Mouse (Mus musculus): ENCODE data around the gene Zic2. TPM values are rescaled to one million over a fixed set of nuclear protein-coding genes. Genes with fewer than 3 reads are reported as not detected.

Gene Zic2
- 0.45 and 0.60 TPM in 2 replicates for polyA plus RNA-seq (2015; fragmentation: Nextera tagmentation; extraction: Ambion mirVana)

DNA sequence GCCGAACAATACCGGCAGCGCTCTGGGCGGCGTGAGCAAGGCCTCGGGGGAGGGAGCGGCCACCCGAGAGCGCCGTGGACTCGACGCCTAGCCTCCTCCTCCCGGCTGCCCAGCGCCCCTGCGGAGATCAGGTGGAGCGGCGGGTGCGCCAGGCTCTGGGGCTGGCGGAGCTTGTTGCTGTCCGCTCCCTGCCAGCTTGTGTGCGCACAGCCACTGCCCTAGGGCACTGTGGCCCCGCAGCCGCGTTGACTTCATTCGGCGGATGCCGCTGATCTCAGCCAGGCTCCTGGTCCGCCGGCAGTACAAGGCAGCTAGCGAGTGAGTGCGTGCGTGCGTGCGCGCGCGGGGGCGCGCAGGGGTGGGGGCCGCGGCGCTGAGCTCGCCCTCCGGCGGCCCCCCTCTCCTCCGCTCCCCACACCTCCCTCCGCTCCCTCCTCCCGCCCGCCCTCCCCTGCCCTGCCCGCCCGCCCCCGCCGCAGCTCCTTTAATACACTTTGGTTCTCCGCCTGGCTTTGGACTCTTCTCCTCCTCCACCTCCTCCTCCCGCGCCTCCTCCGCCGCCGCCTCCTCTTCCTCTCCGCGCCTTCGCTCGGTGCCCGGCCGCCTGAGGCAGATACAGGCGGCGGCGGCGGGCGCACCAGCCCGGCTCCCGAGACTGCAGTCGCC, at the start of gene Zic2:
Gene Zic2 (plus strand): TSS at position 545 of the 666 bp plus-strand sequence.
- Histone ChIP-seq H3K4me1 (peaks cover 37% of the 10 kb centered on the region), H3K4me3 (peak within 1 kb of the TSS; percentile 51), H3K36me3 (no peaks in the 10 kb centered on the region), H3K27ac (peak within 1 kb of the TSS; percentile 75), H3K9me3 (no peaks in the 10 kb centered on the region), H3K27me3 (peaks cover 87% of the 10 kb centered on the region), H3K9ac (peak within 1 kb of the TSS; percentile 31; the same call in 1 of the 2 replicates), H3K4me2 (peak within 1 kb of the TSS; percentile 86)
- under 1% methylated on average over 45 of the region's 73 CpGs for WGBS
- ATAC-seq (ENCODE audit: insufficient number of reproducible peaks, low FRiP score, low TSS enrichment, low read depth), result peak; percentile 44; the same call in 1 of the 2 replicates

GRCm38 (mm10) chr14:122426529-122427203, 48.6 kb upstream of the Zic2 start:
- ATAC-seq (ENCODE audit: insufficient number of reproducible peaks, low FRiP score, low TSS enrichment, low read depth), result no peak
- 0 out of 2 replicates have a peak, but pooled peaks cover 3% of the 10 kb centered on the region for H3K4me1 ChIP-seq
- H3K27ac ChIP-seq, result no peak overlapping the region
- no peak overlapping the region for H3K9ac ChIP-seq
- H3K36me3 ChIP-seq, result no peaks in the 10 kb centered on the region
- 51% methylated on average over 10 of the region's 10 CpGs for WGBS
- no peak overlapping the region for H3K4me3 ChIP-seq
- H3K9me3 ChIP-seq, result no peaks in the 10 kb centered on the region
- no peak overlapping the region for H3K4me2 ChIP-seq
- H3K27me3 ChIP-seq, result peaks cover 5% of the 10 kb centered on the region; the same call in 1 of the 2 replicates

- H3K36me3 ChIP-seq, result no peaks in the 10 kb centered on the region
- 42% methylated on average over 8 of the region's 8 CpGs for WGBS
- H3K4me3 ChIP-seq, result no peak overlapping the region
- no peak overlapping the region for H3K27ac ChIP-seq
- no peak overlapping the region for H3K4me2 ChIP-seq
- H3K9ac ChIP-seq, result no peak overlapping the region
- ATAC-seq (ENCODE audit: insufficient number of reproducible peaks, low FRiP score, low TSS enrichment, low read depth), result no peak
- H3K4me1 ChIP-seq, result 0 out of 2 replicates have a peak, but pooled peaks cover 3% of the 10 kb centered on the region
- peaks cover 5% of the 10 kb centered on the region; the same call in 1 of the 2 replicates for H3K27me3 ChIP-seq
- H3K9me3 ChIP-seq, result no peaks in the 10 kb centered on the region
These were observed 48.1 kb upstream of the Zic2 start for GRCm38 (mm10) chr14:122427204-122427560.

DNA sequence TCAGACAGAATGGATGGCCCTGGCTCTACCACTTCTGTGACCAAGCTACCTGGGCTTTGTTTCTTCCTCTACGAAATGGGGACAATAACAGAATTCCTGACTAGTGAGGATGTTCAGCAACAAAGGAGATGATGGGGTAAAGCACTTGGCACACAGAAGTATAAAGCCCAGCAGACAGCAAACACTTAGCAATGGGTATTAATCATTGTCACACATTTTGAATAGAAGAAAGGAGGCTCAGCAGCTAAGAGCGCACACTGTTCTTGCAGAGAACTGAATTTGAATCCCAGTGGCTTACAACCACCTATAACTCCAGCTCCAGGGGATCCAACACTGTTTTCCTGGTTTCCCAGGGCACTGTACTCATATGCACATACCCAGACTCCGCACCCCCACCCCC, 47.6 kb upstream of the Zic2 start:
- Histone ChIP-seq H3K27me3 (peaks cover 5% of the 10 kb centered on the region; the same call in 1 of the 2 replicates), H3K4me1 (0 out of 2 replicates have a peak, but pooled peaks cover 3% of the 10 kb centered on the region), H3K4me2 (no peak overlapping the region), H3K27ac (no peak overlapping the region), H3K4me3 (no peak overlapping the region), H3K9me3 (no peaks in the 10 kb centered on the region), H3K9ac (no peak overlapping the region), H3K36me3 (no peaks in the 10 kb centered on the region)
- WGBS, result 89% methylated on average over 3 of the region's 3 CpGs
- no peak for ATAC-seq (ENCODE audit: insufficient number of reproducible peaks, low FRiP score, low TSS enrichment, low read depth)

DNA sequence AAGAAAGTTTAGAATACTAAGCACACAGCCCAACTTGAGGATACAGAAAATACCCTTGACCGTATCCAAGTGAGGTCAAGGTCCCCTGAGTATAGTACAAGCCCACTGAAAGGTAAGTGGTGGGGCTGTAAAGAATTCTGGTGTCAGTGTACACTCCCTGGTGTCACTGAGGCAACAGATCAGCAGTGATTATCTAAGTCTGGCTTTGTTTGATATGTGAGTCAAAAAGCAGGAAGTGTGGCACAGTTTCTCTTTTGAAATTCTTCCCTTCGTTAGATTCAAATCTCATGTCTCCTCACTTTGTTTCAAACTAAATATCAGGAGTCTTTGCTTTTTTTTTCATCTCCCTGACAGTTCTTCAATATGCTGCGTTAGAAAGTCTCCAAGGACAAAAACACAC, 42.7 kb upstream of the Zic2 start:
- 74% methylated on average over 3 of the region's 3 CpGs for WGBS
- H3K27me3 ChIP-seq, result peaks cover 9% of the 10 kb centered on the region; the same call in 1 of the 2 replicates
- no peak overlapping the region for H3K9ac ChIP-seq
- ATAC-seq (ENCODE audit: insufficient number of reproducible peaks, low FRiP score, low TSS enrichment, low read depth), result no peak
- H3K27ac ChIP-seq, result no peak overlapping the region
- no peaks in the 10 kb centered on the region for H3K4me1 ChIP-seq
- H3K4me2 ChIP-seq, result no peak overlapping the region
- H3K4me3 ChIP-seq, result no peak overlapping the region
- H3K9me3 ChIP-seq, result no peaks in the 10 kb centered on the region
- no peaks in the 10 kb centered on the region for H3K36me3 ChIP-seq

DNA sequence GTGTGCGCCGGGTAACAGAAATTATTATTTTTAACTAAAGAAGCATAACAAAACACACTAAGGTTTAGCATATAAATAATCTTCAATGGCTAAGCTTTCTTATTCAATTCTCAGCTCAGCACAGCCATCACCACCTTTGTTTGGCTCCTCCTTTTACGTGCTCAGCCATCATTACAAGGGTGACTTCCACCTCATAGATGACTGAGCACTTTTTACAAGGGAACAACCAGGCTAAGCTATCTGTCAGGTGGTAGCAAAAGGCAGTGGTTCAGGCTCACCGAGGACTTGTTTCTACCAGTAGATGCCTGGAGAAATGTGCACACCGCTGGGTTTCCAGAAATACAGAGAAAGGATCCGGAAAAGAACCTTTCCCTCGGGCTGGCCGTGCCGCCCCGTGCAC, 41.2 kb upstream of the Zic2 start:
- H3K27me3 ChIP-seq, result peaks cover 9% of the 10 kb centered on the region; the same call in 1 of the 2 replicates
- ATAC-seq (ENCODE audit: insufficient number of reproducible peaks, low FRiP score, low TSS enrichment, low read depth), result no peak
- H3K9me3 ChIP-seq, result no peaks in the 10 kb centered on the region
- no peak overlapping the region for H3K4me2 ChIP-seq
- 79% methylated on average over 10 of the region's 10 CpGs for WGBS
- H3K4me1 ChIP-seq, result no peaks in the 10 kb centered on the region
- no peak overlapping the region for H3K4me3 ChIP-seq
- no peak overlapping the region for H3K27ac ChIP-seq
- H3K9ac ChIP-seq, result no peak overlapping the region
- no peaks in the 10 kb centered on the region for H3K36me3 ChIP-seq

- no peaks in the 10 kb centered on the region for H3K36me3 ChIP-seq
- H3K4me2 ChIP-seq, result no peak overlapping the region
- 55% methylated on average over 10 of the region's 10 CpGs for WGBS
- no peaks in the 10 kb centered on the region for H3K9me3 ChIP-seq
- no peak overlapping the region for H3K4me3 ChIP-seq
- 0 out of 2 replicates have a peak, but pooled peaks cover 4% of the 10 kb centered on the region for H3K4me1 ChIP-seq
- H3K27ac ChIP-seq, result no peak overlapping the region
- H3K27me3 ChIP-seq, result peaks cover 14% of the 10 kb centered on the region; the same call in 1 of the 2 replicates
- no peak overlapping the region for H3K9ac ChIP-seq
- no peak for ATAC-seq (ENCODE audit: insufficient number of reproducible peaks, low FRiP score, low TSS enrichment, low read depth)
These were observed 38.4 kb upstream of the Zic2 start for GRCm38 (mm10) chr14:122436850-122437249.

DNA sequence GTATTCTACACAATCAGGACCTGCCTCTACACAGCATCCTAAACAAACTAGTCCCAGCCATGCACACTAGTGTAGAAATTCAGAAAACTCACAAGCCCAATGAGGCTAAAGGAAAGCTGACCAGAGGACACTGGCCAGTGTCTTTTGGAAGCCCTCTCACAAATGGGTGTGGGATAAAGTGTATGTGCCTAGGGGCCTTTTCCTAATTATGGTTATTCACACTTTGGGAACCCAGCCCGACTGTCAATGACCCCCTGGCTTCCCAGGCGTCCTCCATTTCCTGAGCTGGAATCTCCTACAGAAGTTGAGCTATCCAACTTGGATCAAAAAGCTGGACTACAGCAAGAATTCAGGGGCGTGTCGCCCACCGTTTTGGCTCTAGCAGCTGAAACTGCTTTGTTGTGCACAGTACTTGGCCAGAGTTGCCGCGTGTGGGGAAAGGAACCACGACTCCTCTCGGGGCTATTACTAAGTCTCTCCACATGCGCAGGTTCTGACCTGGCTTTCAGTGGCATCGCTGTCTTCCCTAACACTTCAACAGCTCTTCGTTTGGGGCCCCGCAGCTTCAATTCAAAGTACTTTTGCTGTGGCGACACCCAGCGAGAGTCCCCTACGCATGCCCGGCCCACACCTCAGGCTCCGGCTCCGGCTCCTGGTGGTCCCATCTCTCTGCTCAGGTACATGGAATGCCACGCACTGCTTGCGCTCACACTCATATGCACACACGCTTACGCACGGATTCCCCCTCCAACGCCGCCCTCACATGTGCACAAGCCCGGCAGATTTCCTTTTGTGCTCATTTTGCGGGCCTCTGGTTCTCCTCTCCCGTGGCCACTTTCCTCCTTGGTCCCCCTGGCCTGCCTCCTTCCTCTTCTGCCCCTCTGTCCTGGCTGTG, 25.4 kb upstream of the Zic2 start:
- Histone ChIP-seq H3K27me3 (peaks cover 91% of the 10 kb centered on the region), H3K27ac (no peak overlapping the region), H3K4me2 (peak overlapping the region; percentile 78), H3K4me3 (peak overlapping the region; percentile 41), H3K36me3 (no peaks in the 10 kb centered on the region), H3K9ac (no peak overlapping the region), H3K4me1 (peaks cover 24% of the 10 kb centered on the region), H3K9me3 (no peaks in the 10 kb centered on the region)
- ATAC-seq (ENCODE audit: insufficient number of reproducible peaks, low FRiP score, low TSS enrichment, low read depth), result no peak
- 4% methylated on average over 29 of the region's 29 CpGs for WGBS

DNA sequence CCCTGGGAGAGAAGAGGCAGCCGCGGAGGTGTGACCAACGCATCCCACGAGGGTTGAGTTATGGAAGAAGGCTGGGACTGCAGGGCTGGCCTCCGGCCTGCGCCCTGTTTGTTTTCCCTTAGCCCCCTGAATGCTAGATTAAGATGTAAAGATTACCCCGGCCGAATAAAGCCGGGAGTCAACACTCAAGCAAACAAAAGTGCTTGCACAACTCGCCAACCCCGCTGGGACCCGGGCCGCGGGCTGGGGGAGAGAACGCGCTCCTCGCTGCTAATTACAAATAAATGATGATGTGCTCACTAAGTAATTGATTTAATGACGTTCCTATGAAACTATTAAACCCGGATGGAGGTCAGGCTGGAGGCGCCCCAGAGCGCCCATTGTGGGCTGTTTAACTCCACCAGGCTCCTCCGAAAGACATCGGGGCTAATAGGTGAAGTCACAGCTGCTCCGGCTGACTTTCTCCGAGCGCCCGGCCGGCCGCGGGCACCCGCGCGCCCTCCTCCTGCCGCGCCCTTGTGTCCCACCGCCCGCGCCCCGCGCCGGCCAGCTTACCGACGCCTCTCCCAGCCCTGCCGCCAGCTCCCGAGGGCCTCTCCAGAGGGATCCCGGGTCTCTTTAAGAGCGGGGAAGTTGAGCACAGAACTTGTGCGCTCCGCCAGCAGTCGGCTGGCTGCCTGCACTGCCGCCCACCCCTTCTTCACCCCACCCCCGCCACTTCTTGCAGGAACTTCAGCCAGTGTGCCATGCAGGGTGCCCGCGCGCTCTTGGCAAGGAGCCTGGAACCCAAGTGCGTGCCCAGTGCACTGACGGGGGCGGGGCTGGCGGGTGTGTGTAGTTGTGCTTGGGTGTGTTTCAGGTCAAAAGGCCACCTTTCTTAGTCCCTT, 24.5 kb upstream of the Zic2 start, which contains the start of gene Gm5089:
Gene Gm5089 (minus strand): TSS at position 620 of the 887 bp plus-strand sequence.
- WGBS, result 1% methylated on average over 54 of the region's 59 CpGs
- Histone ChIP-seq H3K4me1 (peaks cover 24% of the 10 kb centered on the region), H3K27me3 (peaks cover 92% of the 10 kb centered on the region), H3K4me2 (peak within 1 kb of the TSS; percentile 78), H3K36me3 (no peaks in the 10 kb centered on the region), H3K27ac (no peak within 1 kb of the TSS), H3K9ac (peak within 1 kb of the TSS; percentile 35), H3K9me3 (no peaks in the 10 kb centered on the region), H3K4me3 (peak within 1 kb of the TSS; percentile 41)
- ATAC-seq (ENCODE audit: insufficient number of reproducible peaks, low FRiP score, low TSS enrichment, low read depth), result 0 out of 2 replicates have a peak, but pooled peaks have one; percentile 33

DNA sequence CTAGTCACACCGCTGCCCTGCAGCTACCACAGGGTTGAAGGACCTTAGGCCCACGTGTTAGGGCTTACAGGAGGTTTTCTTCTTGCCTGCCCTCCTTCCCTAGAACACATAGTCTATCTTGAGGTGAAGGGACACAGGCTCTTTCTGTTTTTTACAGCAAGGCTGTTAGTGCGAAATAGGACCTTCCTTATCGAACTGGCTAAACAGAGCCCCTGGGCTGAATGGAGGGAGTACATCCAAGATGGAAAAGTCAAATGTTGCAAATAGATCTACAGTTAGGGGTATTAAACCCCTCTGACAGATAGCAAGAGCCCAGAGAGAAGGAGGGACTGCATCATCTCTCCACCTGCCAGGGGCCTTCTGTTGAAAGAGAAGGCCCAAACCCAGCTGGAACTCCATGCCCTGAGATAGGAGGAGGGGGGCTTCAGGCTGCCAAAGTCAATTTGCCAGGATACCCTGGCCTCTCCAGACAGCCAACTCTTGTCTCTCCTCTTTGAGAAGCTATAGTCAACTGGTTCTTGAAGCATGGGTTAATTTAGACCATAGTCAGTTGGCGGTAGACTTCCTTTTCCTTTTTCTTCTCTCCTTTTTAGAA, 23.6 kb upstream of the Zic2 start:
- Histone ChIP-seq H3K27ac (no peak overlapping the region), H3K4me2 (no peak overlapping the region; the same call in 1 of the 2 replicates), H3K36me3 (no peaks in the 10 kb centered on the region), H3K4me1 (peaks cover 24% of the 10 kb centered on the region), H3K4me3 (no peak overlapping the region), H3K9ac (no peak overlapping the region), H3K9me3 (no peaks in the 10 kb centered on the region), H3K27me3 (peaks cover 88% of the 10 kb centered on the region)
- ATAC-seq (ENCODE audit: insufficient number of reproducible peaks, low FRiP score, low TSS enrichment, low read depth), result no peak
- 59% methylated on average over 5 of the region's 5 CpGs for WGBS

All from limb, embryonic 15.5 days (tissue).